Mouse (Mus musculus) liver, embryonic 16.5 days (tissue): Measurements from ENCODE around the gene Sypl. TPM values are rescaled to one million over a fixed set of nuclear protein-coding genes. Genes with fewer than 3 reads are reported as not detected.
"Not testable (repeated sequence)": the region's sequence is repeated elsewhere in the genome, so short reads cannot be mapped to it uniquely, and the experiment has no call there.

Experiments
- ATAC-seq: fragments of 200-750 bp; cut with Nextera tagmentation; 2 replicates; pipeline ENCODE4 v1.8.0; 2017; ENCODE audit warnings: low read depth, mild to moderate bottlenecking, moderate number of reproducible peaks, moderate library complexity
- H3K27ac ChIP-seq: fragments of 300-500 bp; sonication (generic); 2 replicates; pipeline ENCODE4 v1.5.1; 2014; ENCODE audit warnings: mild to moderate bottlenecking, low read length
- H3K27me3 ChIP-seq: fragments of 300-500 bp; sonication (generic); 2 replicates; pipeline ENCODE4 v1.6.1; 2014; ENCODE audit warnings: low read depth, low read length, mixed read lengths; ENCODE audit not compliant: control insufficient read depth, insufficient read depth
- H3K36me3 ChIP-seq: fragments of 300-500 bp; sonication (generic); 2 replicates; pipeline ENCODE4 v1.6.1; 2014; ENCODE audit warnings: mild to moderate bottlenecking; ENCODE audit not compliant: control insufficient read depth, insufficient read depth
- H3K4me1 ChIP-seq: fragments of 300-500 bp; sonication (generic); 2 replicates; pipeline ENCODE4 v1.6.1; 2014; ENCODE audit warnings: low read depth, low read length, mixed read lengths; ENCODE audit not compliant: control insufficient read depth
- H3K4me2 ChIP-seq: fragments of 300-500 bp; sonication (generic); 2 replicates; pipeline ENCODE4 v1.6.1; 2014; ENCODE audit warnings: low read depth, low read length, mixed read lengths
- H3K4me3 ChIP-seq: fragments of 300-500 bp; sonication (generic); 2 replicates; pipeline ENCODE4 v1.5.1; 2014; ENCODE audit warnings: low read depth, mild to moderate bottlenecking, low read length
- H3K9ac ChIP-seq: fragments of 300-500 bp; sonication (generic); 2 replicates; pipeline ENCODE4 v1.6.1; 2014; ENCODE audit warnings: low read depth, low read length
- H3K9me3 ChIP-seq: fragments of 300-500 bp; sonication (generic); replicated peaks from 2 replicates; pipeline ENCODE4 v1.6.1; 2016; ENCODE audit warnings: low read length; ENCODE audit not compliant: control insufficient read depth
- WGBS: fragments of 180-500 bp; shearing (Covaris S2); extraction: QIAGEN DNeasy Blood & Tissue Kit; methylation state at CpG from one replicate; pipeline ENCODE4 v1.1.7; 2014; ENCODE audit not compliant: insufficient replicate concordance; 5-methylcytosine and 5-hydroxymethylcytosine counted together
- polyA plus RNA-seq: library from polyadenylated mRNA; unstranded; fragments of >200 nt; fragmentation: Nextera tagmentation; extraction: Ambion mirVana; gene quantifications from 2 replicates; pipeline ENCODE4 v1.2.1, GENCODE M21; 2015

Sypl gene
- polyA plus RNA-seq, 1 experiment from 2014 or later: 39.0 TPM

DNA sequence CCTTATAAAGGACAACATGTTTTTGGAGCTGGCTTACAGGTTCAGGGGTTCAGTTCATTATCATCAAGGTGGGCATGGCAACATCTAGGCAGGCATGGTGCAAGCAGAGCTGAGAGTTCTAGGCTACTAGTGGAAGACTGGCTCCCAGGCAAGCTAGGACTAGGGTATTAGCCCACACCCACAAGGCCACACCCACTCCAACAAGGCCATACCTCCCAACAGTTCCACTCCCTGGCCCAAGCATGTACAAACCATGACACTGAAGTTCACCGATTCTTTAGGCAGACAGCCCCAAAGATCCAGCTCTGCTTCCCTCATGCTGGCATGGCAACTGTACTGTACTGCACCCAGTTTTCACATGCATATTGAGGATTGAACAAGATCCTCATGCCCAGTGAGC lies 29.4 kb downstream of the Sypl start:
- Histone ChIP-seq H3K9ac (no peak overlapping the region), H3K4me1 (no peaks in the 10 kb centered on the region), H3K36me3 (no peaks in the 10 kb centered on the region), H3K27ac (no peak overlapping the region), H3K4me3 (no peak overlapping the region), H3K4me2 (no peak overlapping the region), H3K27me3 (no peaks in the 10 kb centered on the region), H3K9me3 (no peaks in the 10 kb centered on the region)
- ATAC-seq: no peak
- 86% methylated on average over 1 of the region's 1 CpGs for WGBS

DNA sequence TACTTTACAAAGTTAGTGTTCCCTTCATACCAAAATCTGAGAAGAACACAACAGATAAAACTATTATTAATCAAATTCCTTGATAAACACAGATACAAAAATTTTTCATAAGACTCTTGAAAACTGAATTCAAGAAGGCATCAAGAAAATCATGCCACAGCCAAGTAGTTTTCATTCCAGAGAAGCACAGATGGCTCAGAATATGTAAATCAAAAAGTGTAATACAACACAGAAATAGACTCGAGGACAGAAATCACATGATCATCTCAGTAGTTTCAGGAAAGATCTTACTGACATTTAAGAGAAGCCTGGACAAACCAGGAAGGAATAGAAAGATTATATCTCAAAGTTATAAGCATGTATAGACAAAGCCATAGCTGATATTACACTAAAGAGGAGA lies 32.6 kb downstream of the Sypl start:
- H3K27me3 ChIP-seq: no peaks in the 10 kb centered on the region
- H3K9ac ChIP-seq: no peak overlapping the region
- no peak overlapping the region for H3K27ac ChIP-seq
- H3K36me3 ChIP-seq: no peaks in the 10 kb centered on the region
- ATAC-seq: no peak
- no peaks in the 10 kb centered on the region for H3K9me3 ChIP-seq
- H3K4me2 ChIP-seq: no peak overlapping the region
- 23% methylated on average over 1 of the region's 1 CpGs for WGBS
- H3K4me3 ChIP-seq: no peak overlapping the region
- H3K4me1 ChIP-seq: no peaks in the 10 kb centered on the region

DNA sequence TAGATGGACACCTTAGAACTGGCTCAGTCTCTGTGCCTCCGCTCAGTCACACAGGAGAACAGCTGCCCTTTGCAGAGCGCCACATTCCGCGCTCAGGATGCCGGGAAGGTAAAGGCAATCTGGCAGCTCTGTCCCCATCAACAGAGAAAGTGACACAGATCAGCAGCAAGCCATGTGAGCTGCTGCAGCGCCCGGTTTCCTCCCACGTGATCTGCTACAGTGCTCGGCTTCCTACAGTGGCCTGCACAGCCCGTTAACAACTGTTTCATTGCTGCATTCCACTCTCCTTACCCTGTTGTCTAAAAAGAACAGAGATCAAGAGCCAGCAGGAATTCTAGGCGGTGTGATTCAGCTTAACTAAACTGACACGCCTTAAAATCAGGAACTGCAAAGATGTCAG lies 36.0 kb downstream of the Sypl start:
- Histone ChIP-seq H3K9ac (no peak overlapping the region), H3K4me3 (no peak overlapping the region), H3K36me3 (no peaks in the 10 kb centered on the region), H3K27ac (no peak overlapping the region), H3K4me2 (no peak overlapping the region), H3K27me3 (no peaks in the 10 kb centered on the region), H3K9me3 (no peaks in the 10 kb centered on the region), H3K4me1 (no peaks in the 10 kb centered on the region)
- 59% methylated on average over 12 of the region's 12 CpGs for WGBS
- no peak for ATAC-seq

DNA sequence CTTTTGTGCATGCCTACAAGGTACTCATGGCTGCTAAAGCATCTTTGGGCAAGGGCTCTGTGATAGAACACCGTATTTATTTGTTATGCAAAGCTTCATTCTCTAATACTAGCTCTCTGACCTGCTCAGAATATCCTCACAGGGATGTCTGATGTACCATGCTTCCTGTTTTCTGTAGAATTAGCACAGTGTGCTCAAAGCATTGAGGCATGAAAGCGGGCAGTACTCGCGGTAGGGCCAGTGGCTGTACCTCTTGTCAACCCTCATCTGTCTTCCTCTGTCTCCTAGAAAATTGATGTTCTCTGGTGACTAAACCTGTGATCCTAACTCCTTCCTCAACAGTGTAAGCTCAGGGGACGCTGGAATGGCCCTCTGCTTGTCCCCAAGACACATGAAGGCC lies 40.4 kb downstream of the Sypl start:
- H3K4me2 ChIP-seq: no peak overlapping the region
- no peak for ATAC-seq
- 48% methylated on average over 5 of the region's 5 CpGs for WGBS
- no peaks in the 10 kb centered on the region for H3K36me3 ChIP-seq
- H3K27me3 ChIP-seq: no peaks in the 10 kb centered on the region
- H3K4me1 ChIP-seq: no peaks in the 10 kb centered on the region
- H3K9ac ChIP-seq: no peak overlapping the region
- no peak overlapping the region for H3K27ac ChIP-seq
- H3K9me3 ChIP-seq: no peaks in the 10 kb centered on the region
- no peak overlapping the region for H3K4me3 ChIP-seq

DNA sequence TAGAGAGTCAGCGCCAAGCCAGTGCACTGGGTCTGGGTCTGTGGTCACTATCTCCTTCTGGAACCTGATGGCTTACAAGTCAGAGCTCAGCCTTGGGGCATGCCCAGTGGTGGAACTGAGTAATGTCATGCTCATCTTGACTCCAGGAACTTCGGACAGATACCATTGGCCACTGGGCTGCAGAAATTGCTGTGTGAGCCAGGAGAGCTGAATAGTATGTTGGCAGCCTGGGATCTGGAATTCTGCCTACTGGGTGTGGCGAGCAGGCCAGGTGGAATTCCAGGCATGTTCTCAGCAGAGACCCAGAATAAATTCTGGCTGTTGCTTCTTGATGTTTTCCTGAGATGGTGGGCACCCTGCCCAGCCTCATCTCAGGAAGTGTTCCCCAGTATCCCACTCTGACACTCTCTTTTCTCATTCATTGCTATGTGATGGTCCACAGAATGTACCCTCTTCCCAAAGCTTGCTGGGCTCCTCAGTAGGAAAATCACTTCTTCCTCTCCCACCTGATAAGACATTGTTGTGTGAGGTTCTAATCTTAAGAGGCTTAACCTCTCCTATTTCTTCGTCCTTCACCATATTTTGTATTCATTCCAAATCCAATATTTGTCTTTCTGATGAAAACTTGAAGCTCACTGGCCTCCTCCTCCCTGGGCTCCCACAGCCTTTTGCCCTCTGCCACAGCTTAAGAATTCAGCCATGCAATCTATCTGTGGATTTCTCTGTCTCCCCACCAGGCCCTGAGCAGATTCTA lies 41.6 kb downstream of the Sypl start:
- H3K4me1 ChIP-seq: no peaks in the 10 kb centered on the region
- no peaks in the 10 kb centered on the region for H3K9me3 ChIP-seq
- ATAC-seq: no peak
- no peak overlapping the region for H3K27ac ChIP-seq
- no peak overlapping the region for H3K4me2 ChIP-seq
- no peak overlapping the region for H3K4me3 ChIP-seq
- H3K27me3 ChIP-seq: no peaks in the 10 kb centered on the region
- no peaks in the 10 kb centered on the region for H3K36me3 ChIP-seq
- H3K9ac ChIP-seq: no peak overlapping the region
- WGBS: 49% methylated on average over 4 of the region's 4 CpGs

DNA sequence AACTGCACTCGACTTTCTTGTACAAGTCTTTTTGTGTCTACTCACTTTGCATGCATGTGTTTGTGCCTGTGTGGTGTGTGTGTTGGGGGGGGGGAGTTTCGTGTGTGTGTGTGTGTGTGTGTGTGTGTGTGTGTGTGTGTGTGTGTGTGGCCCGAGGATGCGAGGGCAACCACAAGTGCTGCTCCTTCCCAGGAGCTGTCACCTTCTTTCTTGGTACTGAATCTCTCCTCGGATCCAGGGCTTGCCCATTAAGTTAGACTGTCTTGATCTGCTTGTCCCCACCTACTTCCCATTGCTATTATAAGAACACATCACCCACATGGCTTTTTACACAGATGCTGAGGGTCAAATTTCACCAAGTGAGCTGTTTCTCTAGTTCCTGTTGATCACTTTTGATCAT lies 45.1 kb downstream of the Sypl start:
- Histone ChIP-seq H3K4me3 (no peak overlapping the region), H3K9ac (no peak overlapping the region), H3K27ac (no peak overlapping the region), H3K36me3 (no peaks in the 10 kb centered on the region), H3K27me3 (no peaks in the 10 kb centered on the region), H3K4me1 (no peaks in the 10 kb centered on the region), H3K9me3 (no peaks in the 10 kb centered on the region), H3K4me2 (no peak overlapping the region)
- 41% methylated on average over 5 of the region's 5 CpGs for WGBS
- ATAC-seq: no peak

DNA sequence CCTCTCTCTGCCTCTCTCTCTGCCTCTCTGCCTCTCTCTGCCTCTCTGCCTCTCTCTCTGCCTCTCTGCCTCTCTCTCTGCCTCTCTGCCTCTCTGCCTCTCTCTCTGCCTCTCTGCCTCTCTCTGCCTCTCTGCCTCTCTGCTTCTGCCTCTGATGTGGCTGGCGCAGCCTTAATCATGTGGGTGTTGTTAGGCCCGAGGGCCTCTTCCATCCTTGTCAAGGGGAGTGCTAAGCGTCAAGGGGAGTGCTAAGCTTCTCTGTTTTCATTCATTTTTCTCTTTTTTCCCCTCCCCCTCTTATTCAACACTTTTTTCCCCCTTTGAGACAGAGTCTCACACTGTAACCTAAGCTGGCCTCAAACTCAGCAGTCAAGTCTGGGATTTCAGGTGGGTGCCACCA lies 46.1 kb downstream of the Sypl start:
- not testable (repeated sequence) for ATAC-seq, H3K9me3 ChIP-seq, H3K27ac ChIP-seq, H3K9ac ChIP-seq, H3K27me3 ChIP-seq, H3K4me3 ChIP-seq, H3K4me2 ChIP-seq, H3K36me3 ChIP-seq, H3K4me1 ChIP-seq
- 27% methylated on average over 3 of the region's 3 CpGs for WGBS

DNA sequence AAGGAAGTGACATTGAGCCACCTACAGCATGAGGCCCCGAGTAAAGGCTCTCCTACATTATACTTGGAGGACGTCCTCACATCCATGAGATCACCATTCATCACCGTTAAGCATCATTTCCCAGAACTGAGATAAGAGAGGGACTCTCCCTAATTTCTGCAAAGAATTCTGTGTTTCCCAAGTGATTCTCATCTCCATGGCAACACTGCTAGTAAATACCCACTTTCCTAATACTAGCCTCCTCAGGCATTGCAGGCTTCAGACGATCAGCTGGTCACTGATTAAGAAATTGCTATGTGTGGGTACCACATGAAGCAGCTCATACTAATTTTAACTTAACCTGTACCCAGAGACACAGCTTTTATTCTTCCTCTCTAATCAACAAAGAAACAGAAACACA lies 46.7 kb downstream of the Sypl start:
- Histone ChIP-seq H3K4me1 (no peaks in the 10 kb centered on the region), H3K4me3 (no peak overlapping the region), H3K4me2 (no peak overlapping the region), H3K36me3 (no peaks in the 10 kb centered on the region), H3K27ac (no peak overlapping the region), H3K27me3 (no peaks in the 10 kb centered on the region), H3K9me3 (no peaks in the 10 kb centered on the region), H3K9ac (no peak overlapping the region)
- ATAC-seq: no peak
- 52% methylated on average over 4 of the region's 4 CpGs for WGBS

DNA sequence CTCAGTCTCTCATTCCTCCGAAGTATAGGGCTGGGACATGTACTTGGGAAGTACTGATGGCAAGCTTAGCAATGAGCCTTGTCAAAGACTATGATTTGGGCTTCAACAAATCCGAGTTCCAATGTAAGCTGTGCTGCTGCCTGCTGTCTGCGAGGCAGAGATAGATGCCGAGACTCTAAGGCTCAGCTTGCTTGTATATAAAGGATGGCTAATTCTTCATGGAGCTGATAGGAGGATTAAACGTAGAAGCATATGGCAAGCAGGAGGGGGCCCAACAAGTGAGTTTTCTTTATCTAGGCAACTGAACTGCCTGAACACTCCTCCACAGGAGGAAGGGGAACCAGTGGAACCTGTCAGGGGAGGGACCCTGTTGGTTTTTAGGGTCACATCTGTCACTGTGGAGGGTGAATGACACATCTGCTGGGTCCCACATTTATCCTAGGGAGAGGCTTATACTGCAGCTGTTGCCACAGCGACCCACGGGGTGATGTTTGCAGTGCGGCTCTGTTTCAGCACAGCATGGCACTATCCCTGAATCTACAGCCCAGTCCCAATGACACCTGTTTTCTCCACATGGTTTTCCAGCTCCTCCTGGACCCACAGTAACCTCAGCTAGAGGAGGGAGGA lies 49.8 kb downstream of the Sypl start:
- H3K27me3 ChIP-seq: no peaks in the 10 kb centered on the region
- no peaks in the 10 kb centered on the region for H3K9me3 ChIP-seq
- no peak overlapping the region for H3K4me2 ChIP-seq
- ATAC-seq: no peak
- no peak overlapping the region for H3K27ac ChIP-seq
- H3K36me3 ChIP-seq: no peaks in the 10 kb centered on the region
- WGBS: 55% methylated on average over 8 of the region's 8 CpGs
- no peaks in the 10 kb centered on the region for H3K4me1 ChIP-seq
- no peak overlapping the region for H3K4me3 ChIP-seq
- no peak overlapping the region for H3K9ac ChIP-seq
